ENCODE assay signal across 8 mouse cellular contexts in genomic region chrX:140505497-140506238, GRCm38 (mm10). TPM values are rescaled to one million over a fixed set of nuclear protein-coding genes. Genes with fewer than 3 reads are reported as not detected.
A peak's percentile ranks its signal among the peaks of the same experiment; 100 is the strongest.
DNase-seq lines count a peak whose midpoint lies in the region; ATAC-seq and TF ChIP-seq lines count a peak whose summit lies in the region.

No protein-coding gene starts in this region.

- H3K27me3 ChIP-seq in heart, postnatal 0 days (ENCODE audit: control insufficient read depth, insufficient read depth, low read length): no peaks in the 10 kb centered on the region
- H3K27me3 ChIP-seq in midbrain, embryonic 16.5 days (ENCODE audit: control insufficient read depth, insufficient read depth, low read depth, low read length): peaks cover 3% of the 10 kb centered on the region; the same call in 1 of the 2 replicates

- TF ChIP-seq POLR2A in bone marrow, adult 2 months (IDR thresholded peaks at IDR 0.05; ENCODE audit: borderline replicate concordance, control insufficient read depth, low read depth, low read length): no peak

- H3K27ac ChIP-seq in bone marrow, adult 2 months (ENCODE audit: control insufficient read depth, insufficient read depth, low read depth, low read length, poor library complexity): peak overlapping the region; percentile 98
- H3K27ac ChIP-seq in heart, postnatal 0 days (ENCODE audit: low read depth): peak overlapping the region; percentile 65; the same call in 1 of the 2 replicates
- H3K27ac ChIP-seq in midbrain, embryonic 16.5 days (ENCODE audit: low read length): no peak overlapping the region

- WGBS in bone marrow, adult 2 months: 11% methylated on average over 15 of the region's 15 CpGs
- WGBS in heart, postnatal 0 days: 53% methylated on average over 15 of the region's 15 CpGs
- 49% methylated on average over 15 of the region's 15 CpGs for WGBS in midbrain, embryonic 16.5 days

- H3K36me3 ChIP-seq in heart, postnatal 0 days (replicated peaks; ENCODE audit: control insufficient read depth, insufficient read depth, low read length): no peaks in the 10 kb centered on the region
- H3K36me3 ChIP-seq in midbrain, embryonic 16.5 days (ENCODE audit: control insufficient read depth, insufficient read depth, low read length): no peaks in the 10 kb centered on the region

- H3K4me3 ChIP-seq in bone marrow, adult 2 months (replicated peaks; ENCODE audit: control insufficient read depth, low read depth, low read length): peak overlapping the region; percentile 8
- no peak overlapping the region for H3K4me3 ChIP-seq in heart, postnatal 0 days (ENCODE audit: low read depth, low read length)
- no peak overlapping the region for H3K4me3 ChIP-seq in midbrain, embryonic 16.5 days (ENCODE audit: low read depth, low read length)

- no peak for TF ChIP-seq CTCF in bone marrow, adult 2 months (IDR thresholded peaks at IDR 0.05; ENCODE audit: control insufficient read depth, insufficient read depth, low read length)
- TF ChIP-seq CTCF in heart, postnatal 0 days (IDR thresholded peaks at IDR 0.05; ENCODE audit: low read depth): no peak

- peak; percentile 89 for ATAC-seq in heart, postnatal 0 days (ENCODE audit: insufficient read depth, low read depth)
- peak; percentile 48; the same call in 1 of the 2 replicates for ATAC-seq in midbrain, embryonic 16.5 days

- TF ChIP-seq EP300 in heart, postnatal 0 days (IDR thresholded peaks at IDR 0.05; ENCODE audit: low read depth): peak; percentile 84

- H3K4me2 ChIP-seq in heart, postnatal 0 days (ENCODE audit: low read depth, low read length): no peak overlapping the region
- no peak overlapping the region for H3K4me2 ChIP-seq in midbrain, embryonic 16.5 days (ENCODE audit: low read length)

- no peaks in the 10 kb centered on the region for H3K9me3 ChIP-seq in heart, postnatal 0 days (replicated peaks; ENCODE audit: control insufficient read depth, low read length)
- no peaks in the 10 kb centered on the region for H3K9me3 ChIP-seq in midbrain, embryonic 16.5 days (replicated peaks; ENCODE audit: control insufficient read depth, low read length, poor library complexity, severe bottlenecking)

- H3K9ac ChIP-seq in heart, postnatal 0 days (replicated peaks; ENCODE audit: low read depth, low read length): no peak overlapping the region
- H3K9ac ChIP-seq in midbrain, embryonic 16.5 days (ENCODE audit: low read depth, low read length): no peak overlapping the region

- peak; percentile 5 for DNase-seq in right cerebral cortex, postnatal 14 days
- DNase-seq in right cerebral cortex, adult 2 months (ENCODE audit: low spot score in 2 of 2): no peak
- peak; percentile 68 for DNase-seq in heart, postnatal 0 days (ENCODE audit: low spot score)
- DNase-seq in liver: peak; percentile 65
- peak; percentile 85 for DNase-seq in thymus, postnatal 25 days
- DNase-seq in yolk sac, embryonic 10.5 days (ENCODE audit: low spot score): no peak

- H3K4me1 ChIP-seq in bone marrow, adult 2 months (ENCODE audit: control insufficient read depth, insufficient read depth, low read length): peaks cover 4% of the 10 kb centered on the region; the same call in 1 of the 2 replicates
- no peaks in the 10 kb centered on the region for H3K4me1 ChIP-seq in heart, postnatal 0 days (ENCODE audit: control insufficient read depth, insufficient read depth)
- H3K4me1 ChIP-seq in midbrain, embryonic 16.5 days (ENCODE audit: control insufficient read depth, insufficient read depth, low read length): no peaks in the 10 kb centered on the region

RNA-seq across cellular contexts. Expression of gene Prps1, which starts 49.3 kb away (rescaled TPM):
- polyA plus RNA-seq in bone marrow, adult 2 months (2011; ENCODE audit: insufficient read depth, insufficient read length, low replicate concordance, missing spikeins): 22.9 and 24.5 TPM in 2 replicates
- total RNA-seq in heart, postnatal 0 days (2014; rRNA removed; ENCODE audit: low replicate concordance): 24.1 and 28.8 TPM in 2 replicates
- 27.3 and 28.9 TPM in 2 replicates for polyA plus RNA-seq in heart, postnatal 0 days (2015; fragmentation: Nextera tagmentation; extraction: Ambion mirVana)
- polyA plus RNA-seq in midbrain, embryonic 16.5 days (2015; fragmentation: Nextera tagmentation; extraction: Ambion mirVana): 88.0 and 94.6 TPM in 2 replicates

Comparison
In these comparisons a context has a peak if more than half of its experiments do, and no peak if none do; other contexts are left out.
1. DNase-seq: peak in right cerebral cortex, postnatal 14 days (single experiment), heart, postnatal 0 days (single experiment), liver (single experiment) and thymus, postnatal 25 days (single experiment); none in right cerebral cortex, adult 2 months (0 of 2) and yolk sac, embryonic 10.5 days (single experiment).